Mouse (Mus musculus) adipocyte (in vitro differentiated cells): ENCODE data around the gene Arl5b.

Source experiments
- DNase-seq: peaks from one replicate; pipeline ENCODE4 v3.0.0-alpha.2; 2016; ENCODE audit warnings: low spot score

Gene Arl5b

DNA sequence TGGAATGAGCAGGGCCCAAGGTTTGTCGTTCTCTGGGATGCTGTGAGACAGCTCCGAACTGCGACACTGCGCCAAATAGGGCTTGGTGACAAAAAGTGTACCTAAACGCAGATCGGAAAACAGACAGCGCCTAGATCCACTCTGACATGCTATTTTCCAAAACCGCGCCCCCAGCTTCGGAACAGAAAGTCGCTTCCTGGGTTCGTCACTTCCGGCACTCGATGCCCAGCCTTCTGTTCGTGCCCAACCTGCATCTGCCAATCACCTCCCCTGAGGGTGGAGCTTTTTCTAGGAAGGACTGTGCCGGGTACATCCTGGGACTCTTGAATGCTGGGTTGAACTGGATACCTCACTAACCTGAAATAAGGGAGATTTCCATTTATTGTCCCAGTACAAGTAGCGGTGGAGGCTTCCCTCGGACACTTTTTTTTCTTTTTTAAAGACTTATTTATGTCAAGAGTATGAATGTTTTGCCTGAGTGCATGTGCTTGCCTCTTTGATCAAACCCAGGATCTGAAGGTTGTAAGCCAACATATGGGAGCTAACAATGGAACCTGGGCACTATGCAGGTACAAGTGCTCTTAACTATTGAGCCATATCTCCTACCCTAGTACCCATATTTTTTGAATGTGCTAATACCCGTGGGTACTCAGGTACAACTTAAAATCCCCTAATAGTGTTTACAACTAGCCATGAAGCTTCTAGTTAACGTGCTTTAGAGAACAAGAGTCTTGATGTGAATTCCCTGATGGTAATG, at the start of gene Arl5b:
Arl5b (plus strand) TSS at position 279 of the 757 bp plus-strand sequence.
- peak; percentile 97 for DNase-seq

GRCm38 (mm10) chr2:15007531-15007930, 41.7 kb upstream of the Arl5b start:
- no peak for DNase-seq

GRCm38 (mm10) chr2:15008072-15008471, 41.1 kb upstream of the Arl5b start:
- DNase-seq, result no peak

DNA sequence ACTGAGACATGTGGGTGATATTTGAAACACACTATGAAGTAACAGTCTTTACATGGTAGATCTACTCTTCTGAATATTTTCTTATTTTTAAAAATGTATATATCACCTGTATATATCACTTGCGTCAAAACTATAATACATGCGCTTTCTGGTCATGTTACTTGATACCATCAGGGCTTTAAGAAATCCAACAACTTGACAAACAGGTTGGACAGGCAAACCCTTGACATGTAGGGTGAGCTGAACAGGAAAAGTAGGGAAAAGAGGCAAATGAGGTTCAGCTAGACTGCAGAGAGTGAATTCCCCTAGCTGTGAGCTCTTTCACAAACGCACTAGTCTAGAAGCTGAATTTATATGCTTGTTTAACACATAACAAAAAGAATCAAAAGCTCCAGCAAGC, 22.4 kb upstream of the Arl5b start:
- no peak for DNase-seq

DNA sequence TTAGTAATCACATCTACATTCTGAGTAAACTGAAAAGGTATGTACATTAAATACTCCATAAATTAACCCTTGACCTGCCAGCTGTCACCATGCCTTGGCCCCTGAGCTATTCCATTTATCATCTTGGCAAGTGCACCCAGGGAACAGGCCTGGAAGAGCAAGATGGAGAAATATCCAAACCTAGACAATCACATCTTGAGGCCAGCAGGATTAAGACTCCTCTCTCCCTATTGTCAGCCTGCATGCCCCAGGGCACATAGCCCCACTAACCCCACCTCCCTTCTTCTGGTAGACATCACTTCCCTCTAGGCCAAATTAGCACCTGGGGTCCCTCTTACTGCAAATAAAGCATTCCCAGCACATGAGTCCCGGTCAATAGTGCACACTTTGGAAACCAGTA, 21.4 kb upstream of the Arl5b start:
- no peak for DNase-seq

DNA sequence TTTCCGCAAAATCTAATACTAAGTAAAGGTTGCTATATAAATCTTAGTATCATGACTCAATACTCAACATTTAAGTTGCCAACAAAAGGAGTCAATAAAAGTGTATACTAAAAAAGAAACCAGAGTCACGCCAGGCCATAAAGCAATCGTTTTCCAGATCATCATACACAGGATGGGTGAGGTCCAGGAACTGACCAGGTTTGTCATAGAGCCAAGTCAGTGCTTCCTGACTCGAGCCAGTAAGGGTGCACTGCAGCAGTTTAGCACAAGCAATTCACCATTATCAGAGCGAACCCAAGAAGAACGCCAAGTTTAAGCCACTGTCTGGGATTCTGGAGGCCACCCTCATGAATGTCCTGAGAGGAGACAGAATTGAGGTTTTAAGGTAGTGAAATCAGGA, 10.5 kb upstream of the Arl5b start:
- no peak for DNase-seq

DNA sequence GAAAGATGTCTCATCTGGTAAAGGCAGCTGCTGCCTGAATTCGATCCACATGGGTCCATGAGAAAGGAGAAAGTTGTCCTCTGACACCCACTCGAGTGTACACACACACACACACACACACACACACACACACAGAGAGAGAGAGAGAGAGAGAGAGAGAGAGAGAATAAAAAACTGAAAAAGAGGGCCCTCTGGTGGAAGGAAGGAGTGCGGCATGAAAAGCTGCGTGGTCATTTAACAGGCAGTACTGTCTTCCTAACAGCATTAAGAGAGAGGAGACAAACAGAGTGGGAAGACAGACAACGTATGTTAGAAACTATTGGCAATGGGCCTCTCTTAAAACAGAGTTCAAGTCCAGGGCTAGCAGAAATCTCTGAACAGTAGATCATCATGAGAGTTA, 8.9 kb upstream of the Arl5b start:
- DNase-seq, result no peak

DNA sequence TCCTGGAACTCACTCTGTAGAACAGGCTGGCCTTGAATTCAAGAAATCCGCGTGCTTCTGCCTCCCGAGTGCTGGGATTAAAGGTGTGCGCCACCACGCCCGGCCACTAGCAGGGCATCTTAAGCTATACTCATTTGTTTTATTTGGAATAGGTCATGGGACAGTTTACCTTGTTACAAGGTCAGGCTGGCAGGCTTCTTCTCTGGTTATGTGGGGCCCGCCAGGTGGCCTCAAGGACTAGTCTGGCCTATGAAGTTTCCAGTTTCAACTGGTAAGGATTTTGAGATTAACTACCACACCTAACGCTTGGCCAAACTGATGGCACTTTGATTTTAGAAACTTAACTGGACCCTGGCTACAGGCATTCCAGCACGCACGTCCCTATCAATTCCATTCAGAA, 5.3 kb downstream of the Arl5b start:
- no peak for DNase-seq

GRCm38 (mm10) chr2:15054945-15055637, 5.9 kb downstream of the Arl5b start, which contains the start of gene Nsun6:
Gene Nsun6, minus strand, starts transcription at chr2:15055069.
- peak; percentile 94 for DNase-seq

GRCm38 (mm10) chr2:15055741-15056151, 6.6 kb downstream of the Arl5b start:
- DNase-seq, result peak; percentile 35

DNA sequence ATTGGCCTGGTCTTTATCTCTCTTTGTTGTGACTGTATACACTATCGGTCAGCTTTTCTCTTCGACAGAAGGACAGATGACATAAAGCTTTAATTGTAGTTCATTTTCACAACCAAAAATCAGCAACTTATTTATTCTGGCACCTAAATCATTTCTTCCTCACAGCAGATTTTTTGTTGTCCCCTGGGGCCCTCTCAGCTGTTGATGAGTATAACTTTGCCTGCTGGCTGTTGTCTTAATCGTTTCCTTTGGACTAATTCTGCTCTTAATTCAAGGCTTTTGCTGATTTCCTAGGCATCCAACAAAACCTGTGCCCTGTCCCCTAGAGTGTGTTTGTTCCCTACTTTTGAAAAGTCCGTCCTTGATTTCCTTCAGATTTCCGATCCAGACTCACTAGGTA, 9.0 kb downstream of the Arl5b start:
- DNase-seq, result peak; percentile 24

GRCm38 (mm10) chr2:15060856-15061255, 11.7 kb downstream of the Arl5b start:
- DNase-seq, result no peak

GRCm38 (mm10) chr2:15063815-15064214, 14.6 kb downstream of the Arl5b start:
- DNase-seq, result no peak

DNA sequence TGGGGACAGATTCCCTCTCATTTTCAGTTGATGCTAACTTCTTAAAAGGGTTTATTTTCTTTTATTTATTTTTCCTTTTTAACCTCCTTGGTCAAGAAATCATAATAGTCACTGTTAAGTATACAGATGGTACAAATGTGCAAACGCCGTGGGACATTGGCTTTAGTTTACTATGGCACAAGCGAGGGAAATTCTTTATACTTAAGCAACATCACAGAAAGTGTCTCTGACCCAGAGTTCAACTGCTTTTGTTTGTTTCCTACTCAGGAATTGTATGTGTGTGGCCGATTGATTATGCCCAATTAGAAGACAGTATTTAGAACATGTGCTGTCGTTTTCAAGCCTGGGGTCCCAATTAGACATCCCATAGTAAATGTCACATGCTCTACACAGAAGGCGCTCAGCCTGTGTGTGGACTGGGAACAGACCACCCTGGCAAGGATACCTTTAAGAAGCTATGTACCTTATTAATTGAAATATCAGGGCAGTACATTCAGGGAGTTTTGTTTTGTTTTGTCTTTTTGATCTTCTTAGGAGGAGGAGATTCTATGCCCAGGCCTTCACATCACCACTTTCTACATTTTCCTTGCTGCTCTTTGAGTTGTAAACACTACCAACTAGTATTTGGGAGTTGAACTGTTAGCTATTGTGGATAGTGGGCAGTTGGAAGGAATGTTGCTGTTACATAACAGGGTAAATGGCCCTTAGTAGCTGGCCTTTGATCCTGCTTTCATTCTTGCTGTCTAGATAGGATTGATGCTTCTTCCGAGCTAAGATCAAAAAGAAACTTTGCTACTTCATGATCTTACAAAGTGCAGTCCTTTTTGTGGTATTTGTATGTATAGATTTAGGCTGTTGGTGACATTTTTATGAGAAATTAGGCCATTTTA, 15.4 kb downstream of the Arl5b start:
- no peak for DNase-seq

GRCm38 (mm10) chr2:15065447-15065846, 16.3 kb downstream of the Arl5b start:
- peak; percentile 39 for DNase-seq

- no peak for DNase-seq
Observed at GRCm38 (mm10) chr2:15067091-15067490, 17.9 kb downstream of the Arl5b start.

GRCm38 (mm10) chr2:15083702-15084101, 34.5 kb downstream of the Arl5b start:
- no peak for DNase-seq

GRCm38 (mm10) chr2:15087308-15087707, 38.1 kb downstream of the Arl5b start:
- no peak for DNase-seq

DNA sequence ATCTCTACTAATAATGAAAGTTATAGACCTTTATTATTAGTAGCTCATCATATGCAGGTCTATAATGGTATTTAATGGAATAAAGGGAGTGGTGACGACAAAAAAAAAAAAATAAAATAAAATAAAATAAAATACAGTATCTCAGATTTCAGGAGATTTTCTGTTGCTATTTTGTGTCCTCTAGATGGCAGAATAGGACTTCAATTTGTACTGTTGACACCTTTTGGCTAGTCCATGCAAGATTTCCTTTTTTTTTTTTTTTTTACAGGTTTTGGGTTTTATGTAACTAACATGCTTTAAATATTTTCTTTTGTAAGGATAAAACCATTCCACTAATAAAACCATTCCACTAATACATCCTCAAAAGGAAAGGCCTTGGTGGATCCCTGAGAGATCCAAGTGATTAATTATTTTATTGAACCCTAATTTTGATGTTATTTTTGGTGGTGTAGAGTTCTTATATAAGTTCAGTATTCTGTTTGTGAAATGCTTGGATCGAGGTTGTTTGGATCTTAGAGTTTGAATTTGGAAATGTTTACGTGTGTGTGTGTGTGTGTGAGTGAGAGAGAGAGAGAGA, 47.4 kb downstream of the Arl5b start:
- DNase-seq, result peak; percentile 53

GRCm38 (mm10) chr2:15104386-15104785, 55.2 kb downstream of the Arl5b start:
- DNase-seq, result no peak

GRCm38 (mm10) chr2:15111290-15111689, 62.1 kb downstream of the Arl5b start:
- no peak for DNase-seq

DNA sequence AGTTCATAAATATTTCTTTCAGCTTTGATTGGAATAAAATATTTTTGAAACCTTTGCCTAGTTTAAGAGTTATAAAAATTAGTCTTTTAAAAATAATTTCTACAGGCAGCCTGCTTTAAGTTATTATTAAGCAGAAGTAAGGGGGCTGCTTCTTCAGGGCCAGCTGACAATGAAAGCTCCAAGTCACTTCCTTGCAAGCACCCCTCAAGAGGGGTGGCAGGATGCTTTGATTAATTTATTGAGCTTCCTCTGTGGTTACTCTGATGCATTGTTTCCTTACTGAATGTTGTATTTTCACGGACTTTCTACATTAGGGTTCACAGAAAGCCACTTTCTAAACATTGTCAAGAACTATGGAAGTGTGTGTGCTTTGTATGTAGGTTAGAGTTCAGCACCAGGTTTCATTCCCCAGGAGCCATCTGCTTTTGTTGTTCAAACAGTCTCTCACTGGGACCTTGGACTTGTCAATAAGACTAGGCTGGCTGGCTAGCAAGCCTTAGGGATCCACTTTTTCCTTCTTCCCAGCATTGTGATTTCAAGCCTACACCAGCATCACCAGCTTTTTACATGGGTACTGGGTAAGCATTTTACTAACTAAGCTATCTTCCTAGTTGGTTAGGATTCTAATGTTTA, 62.7 kb downstream of the Arl5b start:
- DNase-seq, result no peak
